Mouse (Mus musculus) fibroblast of lung, adult 2 months (primary cell): ENCODE measurements at regions not wholly inside any gene's neighbourhood (a gene's known extent, or its start where the extent isn't known, plus 50 kb on each side); places are given as distances from the start of the nearest gene placed in this dataset.

Experiments used
- DNase-seq: peaks from one replicate; pipeline ENCODE4 v3.0.0-alpha.2; 2011; ENCODE audit warnings: low read depth

GRCm38 (mm10) chr5:50570701-50571100 is 511.9 kb upstream of the Adgra3 start:
- no peak for DNase-seq

- no peak for DNase-seq
These were observed 492.3 kb upstream of the Adgra3 start for GRCm38 (mm10) chr5:50551125-50551524.

DNA sequence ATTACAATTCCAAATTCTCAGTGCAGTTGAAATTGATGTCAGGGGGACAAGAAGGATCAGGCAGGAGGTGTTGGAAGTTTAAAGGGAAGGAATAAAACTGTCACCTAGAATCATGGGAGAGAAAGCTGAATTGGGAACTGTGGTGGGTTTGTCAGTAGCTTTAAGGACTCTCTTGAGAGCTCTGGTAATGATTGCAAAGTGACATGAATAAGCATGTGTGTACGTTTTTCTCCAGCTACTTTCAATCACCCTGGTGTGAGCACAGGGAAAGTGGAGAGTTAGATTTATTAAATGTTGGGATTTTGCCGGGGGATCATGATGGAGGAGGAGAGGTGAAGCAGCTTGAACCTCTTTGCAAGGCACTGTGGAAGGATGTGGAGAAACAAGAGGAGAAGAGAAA is 453.7 kb upstream of the Adgra3 start:
- DNase-seq = no peak

DNA sequence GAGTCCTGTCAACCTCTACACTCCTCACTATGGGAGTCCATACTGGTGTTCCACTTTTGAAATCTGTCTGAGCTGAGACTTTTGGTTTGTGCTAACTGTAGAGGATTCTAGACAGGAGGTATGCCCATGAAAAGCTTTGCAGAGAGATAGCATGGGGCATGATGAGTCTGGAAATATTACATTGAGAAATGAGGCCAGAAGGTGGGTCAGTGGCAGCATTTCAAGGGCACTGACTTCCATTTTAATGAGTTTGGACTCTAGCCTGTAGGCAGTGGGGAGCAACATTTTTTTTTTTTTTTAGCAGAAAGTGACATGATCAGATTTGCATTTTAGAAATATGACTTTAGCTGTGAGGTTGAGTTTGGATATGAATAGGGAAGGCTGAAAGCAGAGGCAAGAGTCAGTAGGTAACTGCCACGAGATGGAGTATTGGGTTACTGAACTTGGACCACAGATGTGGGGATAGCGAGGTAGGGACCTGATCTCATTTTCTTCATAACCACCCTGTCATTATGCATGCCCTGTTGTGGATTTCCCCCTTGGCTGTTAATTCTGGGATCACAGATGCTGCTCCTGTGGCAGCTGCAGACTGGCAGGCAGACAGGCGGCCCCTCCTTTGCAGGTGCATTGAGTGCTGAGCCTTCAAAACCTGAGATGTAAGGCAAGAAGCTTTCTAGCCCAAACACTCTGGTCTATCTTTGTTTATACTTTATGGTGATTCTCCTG is 451.1 kb upstream of the Adgra3 start:
- no peak for DNase-seq

DNA sequence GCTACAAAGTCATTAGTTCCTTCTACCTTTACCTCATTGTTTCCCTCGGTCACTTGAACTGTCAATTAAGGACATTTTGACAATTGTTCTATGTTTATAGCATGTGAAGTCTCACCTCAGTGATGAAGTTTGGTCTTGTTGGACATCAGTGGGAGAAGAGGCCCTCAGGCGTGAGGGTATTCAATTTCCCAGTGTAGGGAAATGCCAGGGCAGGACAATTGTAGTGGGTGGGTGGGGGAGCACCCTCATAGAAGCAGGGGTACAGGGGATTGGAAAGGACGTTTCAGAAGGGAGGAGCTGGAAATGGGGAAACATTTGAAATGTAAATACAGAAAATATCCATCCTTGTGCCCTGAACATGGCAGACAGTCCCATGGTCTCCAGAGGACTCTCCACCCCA is 431.4 kb upstream of the Adgra3 start:
- no peak for DNase-seq

- peak; percentile 8 for DNase-seq
These were observed 418.2 kb upstream of the Adgra3 start for GRCm38 (mm10) chr5:50476985-50477384.

DNA sequence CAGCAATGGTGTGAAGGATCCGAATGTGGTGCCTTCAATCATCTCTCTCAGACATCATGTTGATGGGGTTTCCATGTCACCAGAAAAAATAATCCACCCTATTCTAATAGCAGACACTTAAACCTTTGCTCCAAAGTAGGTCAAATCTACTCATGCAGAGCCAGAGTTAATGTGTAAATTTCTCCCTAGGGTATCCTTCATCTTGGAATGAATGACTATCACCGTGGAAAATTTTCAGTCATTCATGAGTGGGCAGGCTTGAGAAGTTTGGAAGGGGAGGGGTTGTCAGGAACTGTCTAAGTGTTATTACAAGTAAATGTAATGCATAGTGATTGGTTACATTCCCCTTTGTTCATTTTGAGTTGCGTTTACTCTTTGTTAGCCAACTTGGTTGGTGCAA is 402.7 kb upstream of the Adgra3 start:
- no peak for DNase-seq

- DNase-seq = no peak
These were observed 398.8 kb upstream of the Adgra3 start for GRCm38 (mm10) chr5:50457621-50458020.

- DNase-seq = no peak
These were observed 395.6 kb upstream of the Adgra3 start for GRCm38 (mm10) chr5:50454387-50454786.

GRCm38 (mm10) chr5:50406923-50407322 is 348.1 kb upstream of the Adgra3 start:
- no peak for DNase-seq

- no peak for DNase-seq
These were observed 347.7 kb upstream of the Adgra3 start for GRCm38 (mm10) chr5:50406520-50406919.
